Mouse (Mus musculus) heart, postnatal 10 days (tissue): ENCODE measurements around the gene Perm1. TPM values are rescaled to one million over a fixed set of nuclear protein-coding genes. Genes with fewer than 3 reads are reported as not detected.

ENCODE experiments used
- DNase-seq, 2 experiments: peaks; one replicate each; pipeline ENCODE4 v3.0.0; 2021
- intact Hi-C: fragments of 180-260 bp; cut with DNase I; formaldehyde crosslinking; loops from one replicate; pipeline ENCODE4 v1.15.1; 2025
- total RNA-seq, 2 experiments: library from RNA; stranded (reverse); gene quantifications; 2 replicates each; pipeline ENCODE4 v1.2.3; 2021

Perm1 gene
- total RNA-seq: 100 to 1,000 TPM; 138 to 156 TPM

DNA sequence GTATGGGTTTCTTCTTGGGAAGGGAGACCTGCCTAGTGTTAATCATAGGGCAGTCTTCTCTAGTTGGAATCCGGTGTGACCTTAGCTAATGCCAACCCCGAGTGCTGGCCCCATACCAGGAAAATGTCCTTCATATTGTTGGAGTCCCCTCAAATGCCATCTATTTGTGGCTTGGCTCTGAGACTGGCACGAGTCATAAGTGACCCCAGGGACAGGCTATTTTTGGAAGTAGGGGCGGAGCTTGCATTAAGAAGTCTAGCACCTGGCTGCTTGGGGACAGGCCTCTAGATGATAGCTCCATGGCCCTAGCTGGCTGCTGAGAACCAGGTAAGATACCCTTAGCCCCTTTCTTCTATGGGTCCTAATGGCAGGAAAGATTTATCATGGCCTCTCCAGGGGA lies at the start of gene Perm1:
Gene Perm1 (plus strand): TSS at position 220 of the 400 bp plus-strand sequence.
- peak; percentile 91 to 93 for DNase-seq
- intact Hi-C loops: no loop called here

GRCm38 (mm10) chr4:156166477-156166876 lies 49.2 kb upstream of the Perm1 start:
- no peak for DNase-seq
- intact Hi-C loops: no loop called here

DNA sequence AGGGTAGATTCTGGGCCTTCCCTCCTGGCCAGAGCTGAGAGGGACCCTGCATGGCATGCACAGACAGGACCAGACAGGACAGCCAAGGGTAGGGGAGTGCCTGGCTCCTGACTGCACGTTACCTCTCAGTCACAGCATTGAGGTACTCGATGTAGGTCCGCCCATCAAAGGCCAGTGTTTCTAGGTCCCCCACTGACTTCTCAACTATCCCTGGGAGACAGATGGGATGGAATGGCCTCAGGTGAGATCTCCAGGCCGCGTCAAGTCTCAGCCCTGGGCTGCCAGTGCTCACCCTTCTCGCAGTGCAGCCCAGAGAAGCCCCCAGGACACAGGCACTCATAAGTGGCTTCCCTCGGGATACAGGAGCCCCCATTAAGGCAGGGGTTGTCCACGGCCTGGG lies 47.1 kb upstream of the Perm1 start:
- intact Hi-C loops: no loop called here
- no peak for DNase-seq

GRCm38 (mm10) chr4:156169129-156169528 lies 46.5 kb upstream of the Perm1 start:
- intact Hi-C loops: no loop called here

GRCm38 (mm10) chr4:156171828-156172227 lies 43.8 kb upstream of the Perm1 start:
- peak; percentile 77 to 83 for DNase-seq
- intact Hi-C loops: no loop called here

More at GRCm38 (mm10) chr4:156169129-156169528, 46.5 kb upstream of the Perm1 start:
- DNase-seq: no peak

GRCm38 (mm10) chr4:156177630-156178029 lies 38.0 kb upstream of the Perm1 start:
- intact Hi-C loops: no loop called here
- no peak for DNase-seq

GRCm38 (mm10) chr4:156183747-156184146 lies 31.9 kb upstream of the Perm1 start:
- DNase-seq: no peak
- intact Hi-C loops: loop anchor here (5.0 kb wide), 1 partner anchor 66 kb away; no protein-coding TSS in a partner anchor

DNA sequence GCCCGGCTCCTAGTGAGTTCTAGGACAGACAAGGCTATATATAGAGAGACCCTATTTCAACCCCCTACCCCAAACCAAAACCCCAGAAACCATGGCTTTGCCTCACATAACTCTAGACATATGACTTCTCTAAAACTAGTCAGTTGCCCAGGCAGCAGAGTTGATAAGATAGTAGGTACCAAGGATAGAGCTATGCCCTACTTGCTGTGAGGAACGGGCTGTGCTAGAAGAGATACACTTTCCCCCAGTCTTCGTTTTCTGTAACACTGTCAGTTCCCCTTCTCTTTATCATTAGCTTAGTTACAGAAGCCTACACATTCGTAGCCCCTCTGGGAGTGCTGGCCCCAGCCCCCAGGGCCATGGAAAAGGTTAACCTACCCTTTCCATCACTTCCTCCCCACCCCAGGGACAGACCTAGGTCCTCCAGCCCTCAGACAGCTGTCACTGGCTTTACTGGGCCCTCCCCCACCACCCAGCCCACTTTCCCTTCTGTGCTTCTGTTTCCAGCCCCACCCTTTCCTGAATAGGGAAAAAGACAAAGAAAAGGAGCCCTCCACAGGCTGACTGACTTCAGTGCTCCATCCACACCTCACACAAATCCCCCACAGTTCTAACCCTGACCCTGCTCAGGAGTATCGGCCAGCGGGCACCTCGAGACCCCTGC lies 31.2 kb upstream of the Perm1 start:
- intact Hi-C loops: loop anchor here (5.0 kb wide), 1 partner anchor 67 kb away; no protein-coding TSS in a partner anchor
- DNase-seq: peak; percentile 27 to 32

DNA sequence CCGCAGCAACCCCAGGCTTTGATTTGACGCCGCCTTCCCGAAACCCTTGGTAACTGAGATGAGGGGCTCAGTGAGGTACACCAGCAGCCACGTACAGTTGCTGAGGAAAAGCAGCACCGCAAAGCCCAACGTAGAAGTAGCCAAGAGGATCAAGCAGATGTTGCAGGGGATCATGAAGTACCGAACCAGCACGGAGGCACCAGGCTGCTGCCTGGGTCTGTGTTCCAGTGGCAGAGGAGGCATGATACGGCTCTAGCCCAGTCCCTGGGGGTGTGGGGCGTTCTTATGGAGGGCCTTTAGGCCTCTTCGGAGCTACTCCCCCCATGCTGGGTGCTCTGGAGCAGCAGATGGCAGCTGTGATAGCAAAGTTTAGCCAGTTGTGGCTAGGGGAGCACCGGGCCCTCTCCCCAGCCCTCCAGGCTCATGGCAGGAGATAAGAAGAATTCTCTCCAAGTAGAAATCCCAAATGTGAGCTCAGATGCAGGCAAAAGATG lies 30.2 kb upstream of the Perm1 start:
- intact Hi-C loops: no loop called here
- DNase-seq: no peak

- no peak for DNase-seq
- intact Hi-C loops: no loop called here
Measured at GRCm38 (mm10) chr4:156185950-156186850, 29.5 kb upstream of the Perm1 start.

DNA sequence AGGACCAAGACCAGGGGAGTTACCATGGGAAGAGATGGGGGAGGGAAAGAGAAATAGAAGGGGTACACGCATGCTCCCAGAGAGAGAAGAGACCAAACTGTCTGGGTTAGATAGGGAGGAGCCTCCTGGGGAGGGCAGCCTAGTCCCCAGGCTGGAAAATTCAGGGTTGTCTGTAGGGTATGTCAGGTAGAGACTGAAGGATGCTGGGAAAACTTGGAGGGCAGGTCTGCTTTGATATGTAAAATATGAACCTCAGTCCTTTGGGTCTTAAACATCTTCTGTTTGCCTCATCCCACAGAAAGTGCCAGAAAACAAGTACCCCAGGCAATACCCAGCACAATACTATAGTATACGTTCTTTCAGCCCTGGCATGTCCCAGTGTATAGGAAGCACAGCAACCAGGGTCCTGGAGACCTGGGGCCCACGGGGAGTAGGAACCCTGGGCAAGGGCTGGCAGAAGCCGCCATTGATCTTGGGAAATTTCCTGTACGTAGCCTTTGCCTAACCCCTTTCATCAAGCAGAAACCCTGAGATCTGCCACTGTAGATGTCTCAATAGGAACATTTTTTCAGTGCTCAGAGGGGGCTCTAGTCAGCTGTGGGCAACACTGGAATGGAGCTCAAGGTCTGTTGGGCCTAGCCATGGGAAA lies 27.4 kb upstream of the Perm1 start:
- intact Hi-C loops: no loop called here
- DNase-seq: no peak

DNA sequence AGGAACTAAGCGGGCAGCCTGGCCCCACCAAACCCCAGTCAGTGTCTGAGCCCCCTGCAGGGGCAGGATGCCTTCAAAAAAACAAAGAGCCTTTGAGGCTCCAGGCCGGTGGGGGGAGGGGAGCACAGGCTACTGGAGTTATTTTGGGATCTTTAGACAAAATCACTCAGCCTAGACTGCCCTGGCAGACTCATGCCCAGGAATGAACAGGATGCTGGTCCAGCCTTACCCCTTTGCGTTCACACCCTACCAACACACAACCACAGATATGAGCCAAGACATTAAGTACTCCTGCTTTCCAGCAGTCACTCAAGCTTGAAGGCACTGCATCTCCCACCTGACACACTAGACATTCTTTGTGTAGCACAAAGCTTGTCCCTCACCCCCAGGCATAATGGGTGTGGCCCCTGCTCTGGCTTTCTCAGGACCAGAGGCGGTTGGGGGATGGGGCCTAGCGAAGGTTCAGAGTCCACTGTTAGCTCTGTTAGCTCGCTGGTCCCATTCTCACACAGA lies 26.8 kb upstream of the Perm1 start:
- peak in 1 of 2 experiments; percentile 42 for DNase-seq
- intact Hi-C loops: no loop called here

DNA sequence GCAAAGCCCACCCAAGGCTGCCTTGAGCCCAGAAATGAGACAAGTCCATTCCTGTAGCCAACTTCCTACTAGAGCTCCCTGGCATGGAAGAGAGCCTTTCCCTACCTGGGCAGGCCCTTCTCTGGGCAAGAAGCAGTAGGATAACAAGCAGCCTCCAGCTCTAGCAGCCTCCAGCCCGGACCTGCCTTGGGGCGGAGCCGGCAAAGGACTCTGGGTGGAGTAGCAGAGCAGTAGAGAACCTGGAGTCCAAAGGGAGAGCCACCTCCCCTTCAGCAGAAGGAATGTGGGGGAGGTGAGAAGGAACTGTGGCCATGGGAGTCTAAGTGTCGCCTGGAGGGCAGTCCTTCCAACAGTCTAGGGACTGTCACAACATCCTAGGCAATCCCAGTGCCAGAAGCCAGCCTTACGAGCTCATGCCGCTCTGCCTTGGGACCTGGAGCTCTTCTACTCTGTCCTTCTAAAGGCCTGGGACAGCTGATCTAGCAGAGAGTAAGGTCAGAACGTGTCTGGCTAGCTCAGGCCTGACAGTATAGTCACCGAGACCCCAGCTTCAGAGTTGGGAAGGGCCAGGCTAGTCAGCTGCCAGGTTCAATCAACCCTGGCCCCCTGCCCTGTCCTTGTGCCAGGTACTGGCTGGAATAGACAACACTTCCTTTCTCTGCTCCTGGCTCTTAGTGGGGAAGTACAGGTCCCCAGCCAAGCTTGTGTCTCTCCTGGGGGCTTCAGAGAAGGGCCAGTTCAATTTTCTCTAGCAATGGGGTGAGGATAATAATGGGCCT lies 23.1 kb upstream of the Perm1 start:
- intact Hi-C loops: no loop called here
- DNase-seq: peak; percentile 60 to 62

DNA sequence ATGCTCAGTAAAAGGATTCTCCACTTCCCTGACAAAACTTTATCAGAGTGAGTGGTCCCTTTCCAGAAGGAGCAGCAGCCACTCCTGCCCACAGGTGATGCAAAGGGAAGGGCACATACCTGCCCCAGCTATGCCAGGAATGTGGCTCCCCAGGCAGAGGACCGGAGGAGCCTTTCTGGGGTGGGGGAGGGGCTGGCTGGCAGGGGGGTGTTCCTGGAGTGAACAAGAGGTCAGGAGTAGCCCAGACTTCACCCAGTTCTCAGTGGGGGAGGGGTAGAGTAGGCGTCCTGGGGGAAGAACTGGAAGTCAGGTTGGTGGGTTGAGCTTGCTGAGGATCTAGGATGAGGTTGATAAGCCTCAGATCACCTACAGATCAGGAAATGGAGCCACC lies 22.5 kb upstream of the Perm1 start:
- intact Hi-C loops: no loop called here
- DNase-seq: no peak

DNA sequence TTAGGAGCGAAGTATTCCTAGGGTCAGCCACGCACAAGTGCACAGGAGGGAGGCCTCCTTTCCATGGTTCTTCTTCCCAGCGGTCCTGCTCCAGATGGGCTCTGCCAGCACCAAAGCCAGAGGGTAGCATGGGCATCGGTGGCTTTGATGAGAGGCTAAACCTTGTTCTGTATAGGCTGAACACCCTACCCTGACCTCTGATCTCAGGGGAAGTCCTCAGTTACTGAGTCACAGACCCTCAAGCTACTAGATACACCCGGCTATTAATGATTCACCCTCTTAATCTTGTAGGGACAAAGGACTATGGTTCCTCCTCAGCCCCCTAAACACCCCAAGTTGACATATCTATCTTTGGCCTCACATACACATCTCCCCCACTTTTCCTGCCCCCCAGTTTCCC lies 21.8 kb upstream of the Perm1 start:
- intact Hi-C loops: no loop called here
- no peak for DNase-seq

GRCm38 (mm10) chr4:156194346-156194745 lies 21.3 kb upstream of the Perm1 start:
- intact Hi-C loops: no loop called here

GRCm38 (mm10) chr4:156195927-156196870 lies 19.5 kb upstream of the Perm1 start:
- intact Hi-C loops: loop anchor here (5.0 kb wide), 1 partner anchor 84 kb away; no protein-coding TSS in a partner anchor
- DNase-seq: peak; percentile 79 to 82

More at GRCm38 (mm10) chr4:156194346-156194745, 21.3 kb upstream of the Perm1 start:
- DNase-seq: no peak

GRCm38 (mm10) chr4:156197131-156197828 lies 18.4 kb upstream of the Perm1 start, which contains the start of gene Agrn:
Gene Agrn, minus strand, starts transcription at chr4:156197488.
- intact Hi-C loops: loop anchor here (5.0 kb wide), 1 partner anchor 85 kb away; no protein-coding TSS in a partner anchor

More at GRCm38 (mm10) chr4:156197131-156197828, 18.4 kb upstream of the Perm1 start, which contains the start of gene Agrn:
- peak; percentile 74 for DNase-seq
